Mouse (Mus musculus) kidney, postnatal 0 days (tissue): ENCODE measurements around the gene Cyp4f16. TPM values are rescaled to one million over a fixed set of nuclear protein-coding genes. Genes with fewer than 3 reads are reported as not detected.
"Not testable (repeated sequence)": the region's sequence is repeated elsewhere in the genome, so short reads cannot be mapped to it uniquely, and the experiment has no call there.

Experiments used
- ATAC-seq: fragments of 200-750 bp; cut with Nextera tagmentation; replicated peaks from 2 replicates; pipeline ENCODE4 v1.8.0; 2017; ENCODE audit warnings: low read depth, moderate number of reproducible peaks, moderate TSS enrichment, moderate library complexity; ENCODE audit not compliant: low FRiP score
- DNase-seq: peaks from one replicate; pipeline ENCODE4 v3.0.0-alpha.2; 2016; ENCODE audit warnings: low spot score
- H3K27ac ChIP-seq: fragments of 300-500 bp; sonication (generic); 2 replicates; pipeline ENCODE4 v1.5.1; 2014; ENCODE audit warnings: mild to moderate bottlenecking
- H3K27me3 ChIP-seq: fragments of 300-500 bp; sonication (generic); 2 replicates; pipeline ENCODE4 v1.6.1; 2014; ENCODE audit warnings: low read length, mixed read lengths; ENCODE audit not compliant: insufficient read depth
- H3K36me3 ChIP-seq: fragments of 300-500 bp; sonication (generic); 2 replicates; pipeline ENCODE4 v1.6.1; 2014; ENCODE audit warnings: low read length, mixed read lengths; ENCODE audit not compliant: insufficient read depth
- H3K4me1 ChIP-seq: fragments of 300-500 bp; sonication (generic); replicated peaks from 2 replicates; pipeline ENCODE4 v1.6.1; 2014; ENCODE audit warnings: antibody characterized with exemption, low read length, mixed read lengths; ENCODE audit not compliant: insufficient read depth
- H3K4me2 ChIP-seq: fragments of 300-500 bp; sonication (generic); 2 replicates; pipeline ENCODE4 v1.6.1; 2014; ENCODE audit warnings: mild to moderate bottlenecking, low read length, moderate library complexity, mixed read lengths
- H3K4me3 ChIP-seq: fragments of 300-500 bp; sonication (generic); replicated peaks from 2 replicates; pipeline ENCODE4 v1.5.1; 2014; ENCODE audit warnings: low read depth, low read length
- H3K9ac ChIP-seq: fragments of 300-500 bp; sonication (generic); 2 replicates; pipeline ENCODE4 v1.6.1; 2014; ENCODE audit warnings: low read depth, low read length
- H3K9me3 ChIP-seq: fragments of 300-500 bp; sonication (generic); replicated peaks from 2 replicates; pipeline ENCODE4 v1.6.1; 2016; ENCODE audit warnings: low read length, inconsistent platforms, mixed read lengths
- CTCF ChIP-seq: IDR thresholded peaks from 2 replicates; pipeline ENCODE4 v1.5.1; 2016; ENCODE audit warnings: antibody characterized with exemption, low read depth, mild to moderate bottlenecking, moderate library complexity
- WGBS: fragments of 180-500 bp; shearing (Covaris S2); extraction: QIAGEN DNeasy Blood & Tissue Kit; methylation state at CpG from one replicate; pipeline ENCODE4 v1.1.7; 2014; 5-methylcytosine and 5-hydroxymethylcytosine counted together
- polyA plus RNA-seq: library from polyadenylated mRNA; unstranded; fragments of >200 nt; fragmentation: Nextera tagmentation; extraction: Ambion mirVana; gene quantifications from 2 replicates; pipeline ENCODE4 v1.2.1, GENCODE M21; 2015

Gene Cyp4f16
- polyA plus RNA-seq, 1 experiment from 2014 or later = 25.4 TPM

DNA sequence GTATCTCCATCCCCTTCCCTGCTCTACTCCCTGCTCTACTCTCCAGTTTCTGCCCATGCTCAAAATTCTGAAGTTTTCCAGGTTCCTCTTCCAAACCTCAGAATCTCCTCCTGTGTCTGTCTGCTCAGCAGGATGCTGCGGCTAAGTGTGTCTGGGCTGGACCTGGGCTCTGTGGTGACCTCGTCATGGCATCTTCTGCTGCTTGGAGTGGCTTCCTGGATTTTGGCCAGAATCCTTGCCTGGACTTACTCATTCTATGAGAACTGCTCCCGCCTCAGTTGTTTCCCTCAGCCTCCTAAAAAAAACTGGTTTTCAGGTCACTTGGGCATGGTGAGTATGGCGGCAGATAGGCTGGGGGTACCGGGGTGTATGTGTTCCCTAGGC, 501 bp downstream of the Cyp4f16 start:
- H3K4me1 ChIP-seq = peaks cover 6% of the 10 kb centered on the region; the same call in 1 of the 2 replicates
- 0 out of 2 replicates have a peak overlapping the region, but pooled peaks have one; percentile 25 for H3K27ac ChIP-seq
- no peaks in the 10 kb centered on the region for H3K9me3 ChIP-seq
- peak overlapping the region; percentile 73 for H3K4me2 ChIP-seq
- 49% methylated on average over 5 of the region's 5 CpGs for WGBS
- ATAC-seq (no peak), DNase-seq (no peak)
- no peaks in the 10 kb centered on the region for H3K27me3 ChIP-seq
- no peak for TF ChIP-seq CTCF
- peak overlapping the region; percentile 45 for H3K4me3 ChIP-seq
- H3K9ac ChIP-seq = peak overlapping the region; percentile 51
- H3K36me3 ChIP-seq = no peaks in the 10 kb centered on the region

DNA sequence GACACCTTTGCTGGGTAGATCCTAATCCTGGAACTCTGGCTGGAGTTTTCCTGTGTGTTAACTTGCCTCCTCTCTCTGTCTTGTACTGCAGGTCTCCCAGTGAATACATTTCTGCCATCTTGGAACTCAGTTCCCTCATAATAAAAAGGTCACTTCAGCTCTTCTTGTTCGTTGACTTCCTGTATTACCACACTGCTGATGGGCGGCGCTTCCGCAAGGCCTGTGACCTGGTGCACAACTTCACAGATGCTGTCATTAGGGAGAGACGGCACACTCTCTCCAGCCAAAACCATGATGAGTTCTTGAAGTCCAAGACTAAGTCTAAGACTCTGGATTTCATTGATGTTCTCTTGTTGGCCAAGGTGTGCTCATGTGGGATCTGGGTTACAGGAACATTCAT, 8.4 kb downstream of the Cyp4f16 start:
- not testable (repeated sequence) for H3K4me1 ChIP-seq, H3K4me2 ChIP-seq, DNase-seq, H3K36me3 ChIP-seq, ATAC-seq, H3K4me3 ChIP-seq, H3K27ac ChIP-seq, H3K9ac ChIP-seq, H3K9me3 ChIP-seq, H3K27me3 ChIP-seq
- WGBS = 92% methylated on average over 5 of the region's 5 CpGs

DNA sequence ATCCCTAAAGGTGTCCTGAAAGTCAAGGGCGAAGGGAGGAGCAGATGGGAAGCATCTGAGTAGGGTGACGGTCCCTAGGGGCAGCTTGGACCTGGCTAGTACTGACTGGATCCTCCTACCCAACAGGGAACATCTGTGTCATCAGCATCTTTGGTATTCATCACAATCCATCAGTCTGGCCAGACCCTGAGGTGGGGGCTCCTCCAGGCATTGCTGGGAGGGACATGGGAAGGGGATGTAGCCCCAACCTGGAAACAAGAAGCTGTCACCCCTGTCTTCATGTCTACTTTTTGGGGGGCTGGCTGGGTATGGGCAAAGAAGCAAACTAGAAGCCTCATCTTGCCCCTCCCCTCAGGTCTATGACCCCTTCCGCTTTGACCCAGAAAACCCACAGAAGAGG, 14.0 kb downstream of the Cyp4f16 start:
- not testable (repeated sequence) for H3K9me3 ChIP-seq, H3K27me3 ChIP-seq, H3K4me3 ChIP-seq, H3K27ac ChIP-seq, H3K36me3 ChIP-seq, H3K9ac ChIP-seq, DNase-seq, H3K4me1 ChIP-seq
- WGBS = 73% methylated on average over 3 of the region's 3 CpGs
- ATAC-seq = peak; percentile 33; the same call in 1 of the 2 replicates
- H3K4me2 ChIP-seq = peak overlapping the region; percentile 50; the same call in 1 of the 2 replicates

DNA sequence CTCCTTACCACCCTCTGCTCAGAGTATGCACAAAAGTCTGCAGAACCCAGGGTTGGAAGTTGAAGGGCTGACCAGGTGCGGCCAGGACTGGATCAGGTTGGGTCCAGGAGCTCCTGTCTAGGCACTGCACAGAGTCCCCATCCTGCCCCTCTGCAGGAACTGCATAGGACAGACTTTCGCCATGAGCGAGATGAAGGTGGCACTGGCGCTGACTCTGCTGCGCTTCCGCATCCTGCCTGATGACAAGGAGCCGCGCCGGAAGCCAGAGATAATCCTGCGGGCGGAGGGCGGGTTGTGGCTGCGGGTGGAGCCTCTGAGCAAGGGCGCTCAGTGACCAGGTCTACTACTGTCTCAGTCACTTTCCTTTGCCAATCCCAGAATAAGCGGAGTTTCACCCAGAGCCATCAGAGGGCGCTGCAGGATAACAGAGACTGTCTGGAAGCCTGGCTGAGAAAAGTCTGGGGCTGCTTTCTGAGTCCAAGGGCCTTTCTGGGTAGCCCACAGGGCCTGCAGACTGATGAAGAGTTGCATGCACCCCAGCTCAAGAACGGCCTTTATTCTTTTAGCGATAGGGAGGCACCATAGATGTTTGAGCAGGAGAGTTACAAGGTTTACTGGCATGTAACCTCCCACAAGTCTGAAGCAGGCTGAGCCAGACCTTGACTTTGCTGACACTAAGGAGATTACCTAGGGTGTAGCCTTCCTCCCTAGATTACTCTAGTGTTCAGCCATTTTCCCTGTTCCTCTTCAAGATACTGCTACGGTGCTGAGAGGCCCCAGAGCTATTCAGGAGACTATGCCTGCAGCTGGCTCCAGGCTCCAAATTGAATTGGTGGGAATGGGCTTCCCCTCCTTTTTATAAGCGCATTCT, 14.8 kb downstream of the Cyp4f16 start:
- Histone ChIP-seq H3K36me3 (no peaks in the 10 kb centered on the region), H3K27ac (no peak overlapping the region), H3K27me3 (no peaks in the 10 kb centered on the region), H3K4me2 (peak overlapping the region; percentile 50), H3K4me3 (no peak overlapping the region), H3K9ac (no peak overlapping the region), H3K4me1 (no peaks in the 10 kb centered on the region), H3K9me3 (no peaks in the 10 kb centered on the region)
- ATAC-seq (peak; percentile 85), DNase-seq (peak; percentile 87)
- 15% methylated on average over 20 of the region's 20 CpGs for WGBS
- peak; percentile 82 for TF ChIP-seq CTCF

DNA sequence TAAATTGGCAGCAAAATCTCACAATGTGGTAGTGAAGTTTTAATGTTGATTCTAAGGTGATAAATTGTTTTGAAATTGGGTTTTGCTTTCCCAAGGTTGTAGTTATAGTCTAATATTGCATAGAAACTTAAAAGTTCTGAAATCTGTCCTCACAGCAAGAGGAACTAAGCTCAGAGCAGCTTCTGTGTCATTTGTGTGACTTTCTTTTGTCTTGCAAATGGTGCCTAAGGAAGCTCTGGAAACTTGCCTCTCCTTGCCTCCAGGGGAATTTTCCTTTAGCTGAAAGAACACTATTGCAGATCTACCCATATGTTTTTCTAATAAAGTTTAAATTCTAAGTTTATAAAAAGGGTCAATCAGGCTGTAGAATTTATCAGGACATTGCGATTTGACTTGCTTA, 16.7 kb downstream of the Cyp4f16 start:
- DNase-seq, H3K9ac ChIP-seq, H3K4me1 ChIP-seq, H3K9me3 ChIP-seq, H3K4me3 ChIP-seq, H3K27me3 ChIP-seq, H3K27ac ChIP-seq, H3K4me2 ChIP-seq, ATAC-seq, H3K36me3 ChIP-seq: not testable (repeated sequence)
- 45% methylated on average over 1 of the region's 1 CpGs for WGBS

DNA sequence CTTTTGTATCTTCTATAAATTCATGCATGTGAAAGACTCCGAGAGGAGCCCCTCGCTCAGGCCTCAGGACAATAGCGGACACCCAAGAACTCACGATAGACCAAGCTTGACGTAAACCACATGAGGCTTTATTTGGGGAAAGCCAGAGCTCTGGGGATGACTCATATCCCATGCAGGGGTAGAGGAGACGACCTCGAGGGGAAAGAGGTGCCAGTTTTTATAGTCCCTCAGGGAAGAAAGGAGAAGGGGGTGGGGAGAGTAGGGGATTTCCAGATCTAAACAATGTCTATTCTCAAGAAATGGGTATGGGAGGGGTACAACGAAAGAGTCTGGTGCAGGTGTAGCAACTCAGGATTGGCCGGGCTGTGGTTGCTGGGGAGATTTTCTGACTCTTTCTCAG, 18.0 kb downstream of the Cyp4f16 start:
- not testable (repeated sequence) for H3K27me3 ChIP-seq, ATAC-seq
- WGBS = 74% methylated on average over 9 of the region's 9 CpGs

DNA sequence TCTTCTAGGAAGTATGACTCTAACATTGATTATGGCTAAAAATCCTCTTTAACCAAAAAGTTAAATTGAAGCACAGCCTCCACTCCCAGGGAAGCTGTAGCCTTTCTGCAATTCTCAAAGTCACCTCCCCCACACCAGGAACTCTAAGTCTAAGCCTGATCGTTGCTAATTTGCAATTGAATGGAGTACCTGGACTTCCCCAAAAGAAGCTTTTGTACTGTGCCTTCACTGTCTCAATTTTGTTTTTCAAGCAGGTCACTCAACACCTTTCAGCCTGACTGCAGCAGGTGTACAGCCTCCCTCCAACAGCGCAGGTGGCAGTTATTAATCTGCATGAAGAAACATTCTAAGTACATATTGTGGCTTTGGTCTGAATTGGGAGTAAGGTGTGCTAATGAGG, 26.9 kb downstream of the Cyp4f16 start:
- H3K9ac ChIP-seq, H3K36me3 ChIP-seq, H3K27me3 ChIP-seq, H3K4me3 ChIP-seq, DNase-seq, ATAC-seq, H3K4me1 ChIP-seq, H3K9me3 ChIP-seq, H3K4me2 ChIP-seq, H3K27ac ChIP-seq: not testable (repeated sequence)
- WGBS = 85% methylated on average over 2 of the region's 2 CpGs

More for the DNA sequence above, 18.0 kb downstream of the Cyp4f16 start:
- not testable (repeated sequence) for H3K36me3 ChIP-seq, H3K4me3 ChIP-seq, DNase-seq, H3K9me3 ChIP-seq, H3K4me2 ChIP-seq, H3K27ac ChIP-seq, H3K9ac ChIP-seq, H3K4me1 ChIP-seq

DNA sequence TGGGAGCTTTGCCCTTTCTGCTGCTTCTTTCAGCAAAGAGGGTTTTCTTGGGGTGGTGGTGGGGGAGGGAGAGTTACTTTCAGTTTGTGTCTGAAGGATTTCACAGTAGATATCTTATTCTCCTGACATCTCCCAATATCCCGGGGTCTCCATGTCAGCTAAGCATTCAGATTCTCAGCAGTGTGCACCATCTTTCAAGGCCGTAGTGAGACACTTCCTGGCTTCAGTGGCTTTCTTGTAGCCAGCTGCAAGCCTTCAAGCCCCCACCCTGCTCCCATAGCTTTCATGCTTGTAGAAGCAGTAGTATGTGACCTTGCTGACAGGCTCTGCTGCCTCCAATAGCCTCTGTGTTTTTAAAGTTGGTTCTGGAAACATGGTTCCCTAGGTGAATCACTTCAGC, 36.9 kb downstream of the Cyp4f16 start:
- H3K4me3 ChIP-seq, H3K9me3 ChIP-seq, H3K27ac ChIP-seq, H3K36me3 ChIP-seq, H3K4me1 ChIP-seq, H3K9ac ChIP-seq, ATAC-seq, H3K4me2 ChIP-seq, H3K27me3 ChIP-seq: not testable (repeated sequence)
- DNase-seq = peak; percentile 9
- 38% methylated on average over 2 of the region's 2 CpGs for WGBS
